Mouse (Mus musculus): ENCODE measurements around the gene Hdac9. TPM values are rescaled to one million over a fixed set of nuclear protein-coding genes. Genes with fewer than 3 reads are reported as not detected.
A peak's percentile ranks its signal among the peaks of the same experiment; 100 is the strongest.

Hdac9 gene
- polyA plus RNA-seq, 1 experiment: 41.7 TPM

DNA sequence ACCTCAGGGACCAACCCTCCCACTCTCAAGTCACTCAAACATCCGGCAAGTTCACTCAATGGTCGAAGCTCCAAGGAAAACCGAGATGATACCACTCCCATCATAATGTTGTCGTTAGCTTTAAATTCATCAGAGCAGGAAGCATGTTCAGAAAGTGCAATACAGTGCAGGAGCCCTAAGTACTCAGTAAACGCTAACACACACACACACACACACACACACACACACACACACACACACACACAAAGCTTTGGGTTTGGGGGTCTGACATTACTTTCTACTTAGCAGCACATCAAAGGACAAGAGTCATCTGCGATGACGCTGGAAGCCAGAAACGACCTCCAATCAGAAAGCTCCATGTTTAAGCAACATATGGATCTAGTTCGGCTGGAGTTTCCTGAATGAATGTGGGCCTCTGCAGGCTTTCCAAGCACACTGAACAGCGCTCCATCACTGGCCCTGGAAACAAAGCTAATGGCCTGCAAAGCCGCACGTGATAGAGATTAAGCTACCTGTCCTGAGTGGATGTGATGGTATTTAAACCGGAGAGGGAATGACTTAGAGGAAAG, 647.3 kb downstream of the Hdac9 start:
- DNase-seq (ENCODE audit: extremely low spot score in 1 of 2, low spot score in 1 of 2): no peak

DNA sequence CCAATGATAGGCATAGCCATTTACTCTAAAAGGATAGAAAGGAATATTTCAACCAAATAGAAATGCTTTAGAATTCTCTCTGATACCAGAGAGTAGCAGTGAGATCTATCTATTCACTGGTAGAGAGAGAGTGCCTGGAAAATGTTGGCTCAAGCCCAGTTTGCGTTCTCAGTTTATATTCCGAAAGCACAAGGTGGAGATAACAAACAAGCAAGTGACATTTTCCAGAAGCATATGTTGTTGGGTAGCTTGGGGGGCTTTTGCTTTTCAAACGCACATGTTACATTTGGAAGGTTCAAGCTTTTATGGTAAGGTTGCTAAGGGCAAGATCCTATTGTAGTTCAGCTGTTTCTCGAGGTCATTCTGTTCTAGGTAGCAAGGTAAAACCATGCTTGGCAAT, 657.2 kb downstream of the Hdac9 start:
- no peak for DNase-seq (ENCODE audit: extremely low spot score in 1 of 2, low spot score in 1 of 2)

DNA sequence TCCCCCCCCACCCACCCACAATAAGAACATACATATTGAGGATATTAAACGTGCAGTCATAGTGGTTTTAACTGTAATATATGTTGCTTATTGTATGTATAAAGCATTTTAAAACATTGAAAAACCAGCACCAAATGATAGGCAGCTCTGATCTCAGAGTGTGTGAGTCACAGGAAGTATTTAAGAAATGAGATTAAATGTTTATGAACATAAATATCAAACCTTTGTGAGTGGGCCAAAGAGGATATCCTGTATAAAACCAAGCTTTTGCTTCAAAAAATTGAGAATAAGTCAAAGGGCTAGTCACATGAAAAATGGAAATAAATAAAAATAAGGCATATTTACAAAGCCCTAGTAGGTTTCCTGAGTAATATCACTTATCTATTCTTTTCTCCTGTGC, 667.7 kb downstream of the Hdac9 start:
- no peak for DNase-seq (ENCODE audit: extremely low spot score in 1 of 2, low spot score in 1 of 2)

DNA sequence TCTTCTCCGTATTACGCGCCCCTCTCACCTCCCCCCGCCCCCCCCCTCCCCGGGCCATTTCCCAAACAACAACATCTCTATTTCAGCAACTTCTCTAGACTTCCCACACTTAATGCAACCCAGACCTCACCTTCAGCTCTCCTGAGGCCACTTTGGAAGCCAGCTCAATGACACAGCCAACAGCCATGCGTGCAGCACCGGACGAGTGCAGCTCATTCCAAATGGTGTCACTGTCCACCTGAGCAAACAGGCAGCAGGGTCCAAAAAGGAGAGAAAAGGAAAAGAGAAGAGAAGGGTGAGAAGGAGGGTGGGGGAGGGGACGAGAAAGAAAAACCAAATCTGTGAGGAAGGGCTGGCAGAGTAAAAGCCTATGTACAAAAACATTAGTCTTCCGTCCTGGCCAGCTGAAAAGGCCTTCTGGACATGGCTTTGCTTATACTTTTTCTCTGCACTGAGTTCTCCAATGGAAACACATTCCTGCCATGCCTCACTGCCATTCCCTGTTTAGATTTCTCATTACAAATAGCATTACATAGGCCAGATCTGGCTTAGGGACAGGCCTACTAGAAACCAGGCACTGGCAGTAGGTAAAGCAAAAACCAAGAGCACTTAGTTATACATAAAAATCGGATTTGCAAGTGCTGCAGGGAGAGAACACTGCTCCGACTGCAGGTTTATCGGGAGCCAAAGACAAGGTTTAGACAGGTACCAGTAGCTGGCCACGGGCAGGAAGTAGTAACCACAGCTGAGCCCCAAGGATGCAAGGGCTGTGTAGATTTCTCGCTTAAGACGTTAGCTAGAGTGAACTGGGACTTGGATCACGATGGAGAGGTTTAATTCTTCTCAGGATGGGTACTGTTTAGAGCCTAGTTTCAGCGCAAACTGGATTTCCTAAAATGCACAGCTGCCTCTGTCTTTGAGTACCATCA, 668.4 kb downstream of the Hdac9 start:
- DNase-seq (ENCODE audit: extremely low spot score in 1 of 2, low spot score in 1 of 2): no peak

DNA sequence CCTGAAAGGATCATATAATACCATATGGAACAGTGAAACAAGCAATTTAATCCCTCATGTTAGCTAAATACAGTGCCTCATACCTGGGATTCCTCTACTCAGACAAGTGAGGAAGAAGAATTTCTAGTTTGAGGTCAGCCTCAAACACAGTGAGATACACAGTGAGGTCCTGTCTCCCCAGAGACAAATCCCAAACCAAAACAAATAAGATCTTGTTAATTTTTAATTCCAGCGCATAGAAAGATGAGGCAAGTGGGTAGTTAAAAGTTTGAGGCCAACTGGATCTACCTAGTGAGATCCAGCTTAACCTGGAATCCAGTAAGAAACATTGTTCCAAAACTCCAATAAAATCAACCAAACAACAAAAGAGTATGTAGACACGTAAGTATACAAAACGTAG, 678.1 kb downstream of the Hdac9 start:
- no peak for DNase-seq (ENCODE audit: extremely low spot score in 1 of 2, low spot score in 1 of 2)

DNA sequence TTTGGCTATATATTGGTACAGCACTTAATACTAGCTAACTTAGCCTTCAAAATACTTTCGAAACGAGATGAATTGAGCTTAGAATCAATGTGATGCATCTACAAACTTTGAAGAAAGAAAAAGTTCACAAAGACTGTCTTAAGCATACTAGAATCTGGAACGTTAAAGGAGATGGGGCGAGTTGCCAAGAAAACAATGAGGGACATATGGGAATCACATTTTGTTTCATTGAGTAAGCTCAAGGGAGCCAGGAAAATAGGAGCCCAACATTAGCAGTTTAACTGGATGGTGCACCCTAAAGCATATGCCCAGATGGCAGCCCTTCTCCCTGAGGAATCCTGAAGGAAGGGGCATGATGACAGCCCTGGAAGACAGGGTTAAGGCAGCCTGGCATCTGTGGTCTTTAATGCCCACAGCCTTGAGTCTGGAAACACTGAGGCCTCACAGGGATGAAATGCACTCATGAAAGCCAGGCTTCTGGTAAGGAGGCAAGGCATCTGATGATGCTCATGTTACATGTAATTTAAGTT, 685.2 kb downstream of the Hdac9 start:
- DNase-seq (ENCODE audit: extremely low spot score in 1 of 2, low spot score in 1 of 2): peak in 1 of 2 experiments; percentile 17

DNA sequence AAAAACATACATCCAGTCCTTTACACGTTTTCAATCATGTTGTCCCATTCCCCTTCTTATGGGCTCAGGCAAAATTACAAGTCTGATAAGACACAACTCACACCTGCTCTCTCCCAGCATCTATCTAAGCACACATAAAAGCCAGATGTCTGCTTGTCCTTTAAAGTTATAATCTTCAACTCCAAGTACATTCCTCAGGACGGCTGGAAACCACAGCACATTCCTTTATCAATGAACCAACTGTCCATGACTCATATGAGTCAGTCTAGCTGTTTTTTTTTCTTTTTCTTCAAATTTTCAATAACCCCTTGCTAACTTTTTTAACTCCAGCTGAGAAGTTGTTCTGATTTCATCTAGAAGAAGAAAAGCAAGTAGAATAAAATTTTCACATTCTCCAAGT, 692.4 kb downstream of the Hdac9 start:
- DNase-seq (ENCODE audit: extremely low spot score in 1 of 2, low spot score in 1 of 2): no peak

DNA sequence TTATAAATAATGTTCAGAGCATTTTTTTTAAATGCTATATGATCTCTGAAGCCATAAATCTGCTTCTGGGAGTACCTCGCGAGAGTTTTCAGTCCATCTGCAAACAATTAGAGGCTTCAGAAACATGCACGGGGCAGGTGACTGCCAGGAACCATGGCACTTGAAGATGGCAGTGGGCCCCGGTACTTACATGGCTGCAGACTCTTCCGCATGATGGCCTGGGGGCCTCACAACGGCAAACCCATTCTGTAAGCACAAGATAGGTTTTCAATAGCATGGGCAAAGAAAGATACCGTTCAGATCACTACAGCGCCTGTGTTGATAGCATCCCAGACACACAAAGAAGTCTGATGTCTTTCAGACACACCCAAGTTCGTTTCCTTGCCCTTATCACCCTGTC, 695.9 kb downstream of the Hdac9 start:
- no peak for DNase-seq (ENCODE audit: extremely low spot score in 1 of 2, low spot score in 1 of 2)

DNA sequence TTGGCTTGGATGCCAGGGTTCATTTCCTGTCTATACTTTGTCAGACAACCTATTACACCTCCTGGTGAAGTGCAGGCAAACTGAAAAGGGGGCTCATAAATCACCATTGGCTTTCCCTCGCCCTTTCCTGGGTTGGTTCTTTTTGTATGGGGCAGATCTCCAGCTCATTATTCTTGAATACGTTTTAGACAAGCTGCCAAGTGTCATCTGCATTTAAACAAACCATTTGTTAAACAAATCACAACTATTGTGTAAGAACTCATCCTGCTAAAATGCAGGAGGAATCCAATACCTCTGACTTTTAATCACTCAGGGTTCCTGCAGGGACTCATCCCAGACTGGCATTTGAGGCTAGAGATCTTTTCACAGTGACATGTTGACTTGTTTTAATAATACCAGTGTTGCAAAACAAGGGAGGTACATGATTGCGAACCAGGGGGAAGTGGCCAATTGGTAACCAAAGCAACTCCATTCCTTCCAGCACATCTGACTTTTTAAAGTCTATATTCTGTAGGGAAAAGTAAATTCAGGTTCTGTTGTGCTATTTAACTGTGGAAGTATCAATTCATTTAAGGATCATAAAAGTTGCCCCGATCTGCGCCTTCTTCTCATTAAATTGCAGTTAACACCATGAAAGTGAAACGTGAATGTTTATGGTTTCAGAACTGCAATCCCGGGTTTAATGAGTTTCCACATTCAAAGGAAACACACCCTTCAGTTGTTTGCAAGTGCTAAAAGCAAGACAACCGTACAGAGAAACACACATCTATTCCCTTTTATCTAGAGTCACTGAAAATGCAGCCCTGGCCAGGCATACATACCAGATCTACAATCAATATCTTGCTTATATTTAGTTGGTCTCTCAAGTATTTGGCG, 696.6 kb downstream of the Hdac9 start:
- no peak for DNase-seq (ENCODE audit: extremely low spot score in 1 of 2, low spot score in 1 of 2)

DNA sequence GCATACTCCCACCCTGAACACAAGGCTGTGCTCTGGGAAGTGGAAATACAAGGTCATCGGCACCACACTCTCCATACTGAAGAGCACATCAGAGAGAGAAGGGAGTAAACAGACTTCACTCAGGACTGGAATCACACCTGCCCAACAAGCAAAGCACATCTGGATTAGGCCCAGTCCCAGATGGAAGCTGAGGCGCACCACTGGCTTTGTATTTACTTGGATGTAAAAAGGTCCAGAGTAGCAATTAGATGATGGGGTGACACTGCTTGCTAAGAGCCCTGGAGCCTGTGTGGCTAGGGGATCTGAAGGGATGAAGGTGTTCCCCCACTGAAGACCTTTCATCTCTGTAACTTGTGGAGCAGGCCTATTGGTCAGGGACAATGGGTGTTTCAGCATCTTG, 698.3 kb downstream of the Hdac9 start:
- no peak for DNase-seq (ENCODE audit: extremely low spot score in 1 of 2, low spot score in 1 of 2)

DNA sequence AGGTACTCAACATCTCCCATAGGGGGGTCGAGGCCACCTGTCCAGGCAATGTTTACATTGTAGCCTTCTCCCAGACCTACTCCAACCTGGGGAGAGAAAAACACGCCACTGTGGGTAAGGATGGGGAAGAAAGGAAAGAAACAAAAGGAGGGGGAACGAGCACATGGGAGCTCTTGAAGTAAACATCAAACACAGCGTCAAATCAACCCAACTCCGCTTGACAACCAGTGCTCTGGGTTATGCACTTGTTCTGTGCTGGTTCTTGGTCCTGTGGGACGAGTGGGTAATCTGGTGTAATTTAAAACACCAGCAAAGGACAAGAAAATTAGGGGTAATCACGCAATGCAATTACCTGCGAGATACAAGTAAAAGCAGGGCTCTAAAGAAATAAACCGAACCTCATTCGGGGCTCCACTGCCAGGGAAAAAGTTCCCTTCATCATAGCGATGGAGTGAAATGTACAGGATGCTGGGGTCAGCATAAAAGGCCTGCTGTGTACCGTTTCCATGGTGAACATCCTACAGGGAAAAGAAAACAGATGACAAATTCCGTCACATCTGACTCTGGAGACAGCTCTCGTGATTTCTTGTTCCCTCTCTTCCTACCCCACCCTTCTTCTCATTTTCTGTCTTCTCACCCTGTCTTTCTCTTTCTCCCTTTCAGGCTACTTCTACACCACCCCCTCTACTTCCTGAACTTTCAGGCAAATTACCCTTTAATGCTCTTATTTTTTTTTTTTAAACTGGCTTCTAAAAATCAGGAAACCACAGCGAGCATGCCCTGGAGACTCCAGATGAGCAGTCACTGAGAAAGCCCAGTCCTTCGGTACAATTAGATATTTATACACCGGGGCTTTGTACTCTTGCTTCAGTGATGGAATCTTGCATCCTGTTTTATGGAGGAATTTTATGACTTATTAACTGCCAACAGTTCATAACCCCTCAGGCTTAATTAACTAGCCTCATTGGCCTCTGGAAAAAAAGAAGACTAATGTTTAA, 701.6 kb downstream of the Hdac9 start:
- no peak for DNase-seq (ENCODE audit: extremely low spot score in 1 of 2, low spot score in 1 of 2)

DNA sequence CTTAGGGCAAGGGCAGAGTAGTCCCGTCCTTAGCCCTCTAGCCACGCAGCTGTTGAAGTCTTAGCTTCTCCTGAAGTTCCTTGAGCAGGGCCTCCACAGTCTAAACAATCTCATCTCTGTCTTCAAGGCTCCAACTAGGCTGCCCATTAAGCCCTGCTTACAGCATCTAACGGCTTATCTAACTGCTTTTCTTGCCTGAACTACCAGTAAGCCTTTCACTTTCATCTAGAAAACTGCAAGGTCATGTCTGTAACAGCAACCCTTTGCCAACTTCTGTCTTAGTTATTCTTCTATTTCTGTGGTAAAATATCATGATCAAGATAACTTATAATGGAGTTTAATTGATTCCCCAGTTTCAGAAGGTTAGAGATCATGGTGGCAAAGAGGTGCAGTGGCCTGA, 704.7 kb downstream of the Hdac9 start:
- no peak for DNase-seq (ENCODE audit: extremely low spot score in 1 of 2, low spot score in 1 of 2)

DNA sequence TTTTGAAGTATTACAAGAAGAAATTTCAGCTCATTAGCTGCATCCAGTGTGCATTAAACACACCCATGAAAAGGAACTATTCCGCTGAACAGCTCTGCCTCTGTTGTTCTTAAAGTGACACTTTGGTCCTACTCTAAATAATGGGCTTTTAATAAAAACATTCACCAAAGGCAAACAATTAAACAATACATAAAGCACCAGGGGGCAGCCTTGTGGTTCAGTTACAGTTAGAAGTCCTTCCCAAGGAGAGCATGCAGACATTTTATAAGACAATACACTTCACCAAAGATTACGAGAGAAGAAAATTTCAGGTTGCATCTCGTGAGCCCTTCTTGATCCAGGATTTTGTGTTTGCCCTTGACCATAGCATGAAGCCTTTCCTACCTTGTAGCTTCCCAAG, 715.4 kb downstream of the Hdac9 start:
- no peak for DNase-seq (ENCODE audit: extremely low spot score in 1 of 2, low spot score in 1 of 2)

DNA sequence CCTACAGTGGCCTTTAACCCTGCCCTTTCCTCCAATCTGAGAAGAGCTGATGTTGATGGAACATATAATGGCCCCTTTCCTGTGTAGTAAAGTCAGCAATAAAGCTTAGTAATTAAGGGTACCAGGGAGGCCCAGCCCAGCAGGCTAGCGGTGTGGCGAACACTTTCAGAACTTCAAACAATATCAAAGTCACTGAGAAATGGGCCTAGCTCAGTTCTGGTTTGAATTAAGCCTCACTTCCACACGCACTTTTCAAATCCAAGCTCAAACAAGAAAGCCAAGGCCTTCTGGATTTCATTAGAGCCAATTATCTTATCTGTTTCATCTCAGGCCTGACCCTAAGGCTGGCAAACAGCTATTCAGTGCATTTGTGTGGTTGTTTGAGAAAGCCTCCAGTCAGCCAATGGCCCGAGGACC, 716.9 kb downstream of the Hdac9 start:
- DNase-seq (ENCODE audit: extremely low spot score in 1 of 2, low spot score in 1 of 2): no peak

DNA sequence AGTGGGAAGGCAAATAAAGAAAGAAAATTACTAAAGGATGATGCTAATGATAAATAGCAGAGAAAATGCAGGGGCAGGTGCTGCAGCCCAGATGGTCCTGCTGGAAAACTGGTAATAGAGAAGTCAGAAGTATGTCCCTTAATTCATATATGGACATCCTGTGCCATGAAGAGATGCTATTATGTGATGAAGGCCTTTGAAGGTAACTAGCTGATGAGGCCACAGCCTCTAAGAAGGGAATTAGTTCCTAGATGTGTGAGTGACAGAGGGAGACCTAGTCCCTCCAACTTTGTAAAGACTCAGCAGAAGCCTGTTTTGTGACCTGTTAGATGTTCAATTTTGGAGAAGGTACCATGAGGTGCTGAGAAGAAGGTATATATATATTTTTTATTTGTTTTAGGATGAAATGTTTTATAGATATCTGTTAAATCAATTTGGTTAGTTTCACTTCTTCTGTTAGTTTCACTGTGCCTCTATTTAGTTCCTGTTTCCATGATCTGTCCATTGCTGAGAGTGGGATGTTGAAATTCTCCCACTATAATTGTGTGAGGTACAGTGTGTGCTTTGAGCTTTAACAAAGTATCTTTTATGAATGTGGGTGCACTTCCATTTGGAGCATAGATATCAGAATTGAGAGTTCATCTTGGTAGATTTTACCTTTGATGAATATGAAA, 721.6 kb downstream of the Hdac9 start:
- DNase-seq (ENCODE audit: extremely low spot score in 1 of 2, low spot score in 1 of 2): no peak

DNA sequence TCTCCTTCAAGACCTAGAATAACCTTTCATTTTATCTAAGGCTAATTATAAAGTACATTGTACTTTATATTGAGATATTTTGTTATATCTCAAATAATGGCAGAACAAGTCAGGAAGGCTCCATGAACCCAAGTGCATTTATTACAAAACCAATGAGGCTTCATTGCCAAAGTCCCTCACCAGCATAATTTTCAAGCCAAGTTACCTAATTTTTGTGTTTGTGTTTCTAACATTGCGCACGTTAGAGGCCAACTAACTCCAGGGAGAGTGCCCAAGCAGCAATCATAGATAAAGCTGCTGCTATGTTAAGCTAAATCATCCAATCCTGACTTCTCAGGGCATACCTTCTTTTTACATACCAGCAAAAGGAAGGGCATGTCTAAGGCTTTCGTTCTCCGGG, 722.8 kb downstream of the Hdac9 start:
- no peak for DNase-seq (ENCODE audit: extremely low spot score in 1 of 2, low spot score in 1 of 2)

DNA sequence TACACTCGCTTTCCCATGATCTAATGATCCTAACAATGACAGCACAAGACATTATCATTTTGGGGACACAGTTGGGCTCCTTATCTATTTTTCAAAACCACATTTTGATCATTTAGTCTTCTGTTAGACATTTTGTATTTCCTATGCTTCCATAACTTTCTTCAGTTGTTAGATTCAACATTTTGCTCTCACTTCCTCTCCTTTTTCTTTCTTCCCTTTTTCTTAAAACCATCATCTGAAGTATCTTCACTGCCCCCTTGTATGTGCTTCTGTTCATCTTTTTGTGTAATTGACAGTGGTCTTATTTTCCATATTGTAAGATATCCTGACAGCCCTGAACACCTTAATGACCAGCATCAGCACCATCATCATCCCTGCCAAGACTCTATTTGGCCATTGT, 725.6 kb downstream of the Hdac9 start:
- DNase-seq (ENCODE audit: extremely low spot score in 1 of 2, low spot score in 1 of 2): no peak

DNA sequence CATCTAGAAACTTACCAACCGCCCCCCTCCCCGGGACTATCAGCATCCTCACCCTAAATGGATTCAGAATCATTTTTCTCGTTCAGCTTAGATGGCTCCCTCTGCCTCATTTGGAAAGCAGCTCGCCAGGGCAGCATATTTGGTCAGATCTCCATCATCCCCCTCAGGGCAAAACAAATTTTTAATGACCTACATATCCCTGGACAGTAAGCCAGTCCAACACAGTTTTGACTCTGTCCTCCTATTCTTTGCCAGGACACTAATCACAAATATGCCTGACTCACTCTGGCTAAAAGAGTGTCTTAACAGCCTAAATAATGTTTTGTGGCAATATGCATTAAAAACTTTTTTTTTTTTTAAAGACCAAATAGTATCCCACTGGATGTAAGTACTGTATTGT, 738.0 kb downstream of the Hdac9 start:
- no peak for DNase-seq (ENCODE audit: extremely low spot score in 1 of 2, low spot score in 1 of 2)

DNA sequence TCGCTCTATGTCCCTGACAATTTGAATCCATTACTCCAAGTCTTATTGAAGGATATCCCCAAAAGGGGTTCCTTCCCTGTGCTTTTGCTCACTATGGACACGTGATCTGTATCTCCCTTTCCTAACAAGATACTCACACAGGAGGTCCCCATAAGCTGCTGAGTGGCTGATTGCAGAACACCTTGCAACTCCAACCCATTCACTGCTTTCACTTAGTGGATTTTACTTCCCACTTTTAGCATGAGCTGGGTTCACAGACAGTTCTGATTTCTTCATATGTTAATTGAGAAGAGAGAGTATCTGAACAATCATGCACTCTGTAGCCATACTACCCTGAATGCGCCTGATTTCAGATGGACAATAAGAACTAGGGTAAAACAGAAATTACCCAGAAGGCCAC, 740.1 kb downstream of the Hdac9 start:
- no peak for DNase-seq (ENCODE audit: extremely low spot score in 1 of 2, low spot score in 1 of 2)

All from frontal cortex, adult 2 months (tissue).